Mouse (Mus musculus): ENCODE measurements around the gene B9d1. TPM values are rescaled to one million over a fixed set of nuclear protein-coding genes. Genes with fewer than 3 reads are reported as not detected.

The B9d1 gene
- polyA plus RNA-seq, 1 experiment, result 3.4 TPM

GRCm38 (mm10) chr11:61519484-61520107, 14.7 kb downstream of the B9d1 start:
- WGBS, result 84% methylated on average over 3 of the region's 3 CpGs
- Histone ChIP-seq H3K4me1 (ENCODE audit: control insufficient read depth, insufficient read depth, insufficient read length) (no peaks in the 10 kb centered on the region), H3K27ac (ENCODE audit: insufficient read depth, low read length) (no peak overlapping the region), H3K27me3 (ENCODE audit: control insufficient read depth, insufficient read depth, low read length) (no peaks in the 10 kb centered on the region), H3K36me3 (ENCODE audit: control insufficient read depth, insufficient read depth, low read length) (no peaks in the 10 kb centered on the region), H3K4me3 (ENCODE audit: extremely low read depth, insufficient read depth, insufficient read length) (no peak overlapping the region)
- TF ChIP-seq POLR2A (IDR thresholded peaks at IDR 0.05; ENCODE audit: low read depth, low read length), result no peak
- TF ChIP-seq CTCF (IDR thresholded peaks at IDR 0.05; ENCODE audit: extremely low read depth, insufficient read depth, insufficient read length, insufficient replicate concordance), result no peak
- DNase-seq (ENCODE audit: low read depth in 1 of 2, low spot score in 2 of 2), result no peak

GRCm38 (mm10) chr11:61526872-61527271, 21.9 kb downstream of the B9d1 start:
- no peak for DNase-seq (ENCODE audit: low read depth in 1 of 2, low spot score in 2 of 2)
- Histone ChIP-seq H3K4me3 (ENCODE audit: extremely low read depth, insufficient read depth, insufficient read length) (no peak overlapping the region), H3K4me1 (ENCODE audit: control insufficient read depth, insufficient read depth, insufficient read length) (no peaks in the 10 kb centered on the region), H3K27me3 (ENCODE audit: control insufficient read depth, insufficient read depth, low read length) (no peaks in the 10 kb centered on the region), H3K27ac (ENCODE audit: insufficient read depth, low read length) (no peak overlapping the region), H3K36me3 (ENCODE audit: control insufficient read depth, insufficient read depth, low read length) (no peaks in the 10 kb centered on the region)
- TF ChIP-seq POLR2A (IDR thresholded peaks at IDR 0.05; ENCODE audit: low read depth, low read length) (no peak), CTCF (IDR thresholded peaks at IDR 0.05; ENCODE audit: extremely low read depth, insufficient read depth, insufficient read length, insufficient replicate concordance) (no peak)
- WGBS, result 80% methylated on average over 1 of the region's 1 CpGs

- Histone ChIP-seq H3K4me1 (ENCODE audit: control insufficient read depth, insufficient read depth, insufficient read length) (no peaks in the 10 kb centered on the region), H3K36me3 (ENCODE audit: control insufficient read depth, insufficient read depth, low read length) (no peaks in the 10 kb centered on the region), H3K27me3 (ENCODE audit: control insufficient read depth, insufficient read depth, low read length) (no peaks in the 10 kb centered on the region), H3K4me3 (ENCODE audit: extremely low read depth, insufficient read depth, insufficient read length) (no peak overlapping the region), H3K27ac (ENCODE audit: insufficient read depth, low read length) (0 out of 2 replicates have a peak overlapping the region, but pooled peaks have one; percentile 20)
- DNase-seq (ENCODE audit: low read depth in 1 of 2, low spot score in 2 of 2), result peak in 1 of 2 experiments; percentile 6
- no peak for TF ChIP-seq CTCF (IDR thresholded peaks at IDR 0.05; ENCODE audit: extremely low read depth, insufficient read depth, insufficient read length, insufficient replicate concordance)
- TF ChIP-seq POLR2A (IDR thresholded peaks at IDR 0.05; ENCODE audit: low read depth, low read length), result no peak
- WGBS, result 38% methylated on average over 4 of the region's 4 CpGs
Measured at GRCm38 (mm10) chr11:61529268-61529713, 24.3 kb downstream of the B9d1 start.

- no peaks in the 10 kb centered on the region for H3K4me1 ChIP-seq (ENCODE audit: control insufficient read depth, insufficient read depth, insufficient read length)
- 91% methylated on average over 2 of the region's 2 CpGs for WGBS
Measured at GRCm38 (mm10) chr11:61532820-61533219, 27.9 kb downstream of the B9d1 start.

GRCm38 (mm10) chr11:61533571-61533970, 28.6 kb downstream of the B9d1 start:
- DNase-seq (ENCODE audit: low read depth in 1 of 2, low spot score in 2 of 2), result no peak
- no peaks in the 10 kb centered on the region for H3K27me3 ChIP-seq (ENCODE audit: control insufficient read depth, insufficient read depth, low read length)
- 82% methylated on average over 5 of the region's 5 CpGs for WGBS
- no peak for TF ChIP-seq CTCF (IDR thresholded peaks at IDR 0.05; ENCODE audit: extremely low read depth, insufficient read depth, insufficient read length, insufficient replicate concordance)
- no peak for TF ChIP-seq POLR2A (IDR thresholded peaks at IDR 0.05; ENCODE audit: low read depth, low read length)
- H3K4me1 ChIP-seq (ENCODE audit: control insufficient read depth, insufficient read depth, insufficient read length), result no peaks in the 10 kb centered on the region
- H3K36me3 ChIP-seq (ENCODE audit: control insufficient read depth, insufficient read depth, low read length), result no peaks in the 10 kb centered on the region
- H3K4me3 ChIP-seq (ENCODE audit: extremely low read depth, insufficient read depth, insufficient read length), result no peak overlapping the region
- peak overlapping the region; percentile 51 for H3K27ac ChIP-seq (ENCODE audit: insufficient read depth, low read length)

More at GRCm38 (mm10) chr11:61532820-61533219, 27.9 kb downstream of the B9d1 start:
- no peaks in the 10 kb centered on the region for H3K36me3 ChIP-seq (ENCODE audit: control insufficient read depth, insufficient read depth, low read length)
- H3K4me3 ChIP-seq (ENCODE audit: extremely low read depth, insufficient read depth, insufficient read length), result no peak overlapping the region
- TF ChIP-seq POLR2A (IDR thresholded peaks at IDR 0.05; ENCODE audit: low read depth, low read length) (no peak), CTCF (IDR thresholded peaks at IDR 0.05; ENCODE audit: extremely low read depth, insufficient read depth, insufficient read length, insufficient replicate concordance) (no peak)
- DNase-seq (ENCODE audit: low read depth in 1 of 2, low spot score in 2 of 2), result no peak
- no peak overlapping the region for H3K27ac ChIP-seq (ENCODE audit: insufficient read depth, low read length)
- no peaks in the 10 kb centered on the region for H3K27me3 ChIP-seq (ENCODE audit: control insufficient read depth, insufficient read depth, low read length)

GRCm38 (mm10) chr11:61535530-61535929, 30.6 kb downstream of the B9d1 start:
- H3K27ac ChIP-seq (ENCODE audit: insufficient read depth, low read length), result no peak overlapping the region
- H3K4me3 ChIP-seq (ENCODE audit: extremely low read depth, insufficient read depth, insufficient read length), result no peak overlapping the region
- H3K4me1 ChIP-seq (ENCODE audit: control insufficient read depth, insufficient read depth, insufficient read length), result no peaks in the 10 kb centered on the region
- no peak for DNase-seq (ENCODE audit: low read depth in 1 of 2, low spot score in 2 of 2)
- H3K27me3 ChIP-seq (ENCODE audit: control insufficient read depth, insufficient read depth, low read length), result no peaks in the 10 kb centered on the region
- no peaks in the 10 kb centered on the region for H3K36me3 ChIP-seq (ENCODE audit: control insufficient read depth, insufficient read depth, low read length)
- no peak for TF ChIP-seq POLR2A (IDR thresholded peaks at IDR 0.05; ENCODE audit: low read depth, low read length)
- TF ChIP-seq CTCF (IDR thresholded peaks at IDR 0.05; ENCODE audit: extremely low read depth, insufficient read depth, insufficient read length, insufficient replicate concordance), result no peak
- 34% methylated on average over 1 of the region's 1 CpGs for WGBS

GRCm38 (mm10) chr11:61536952-61537351, 32.0 kb downstream of the B9d1 start:
- TF ChIP-seq POLR2A (IDR thresholded peaks at IDR 0.05; ENCODE audit: low read depth, low read length) (no peak), CTCF (IDR thresholded peaks at IDR 0.05; ENCODE audit: extremely low read depth, insufficient read depth, insufficient read length, insufficient replicate concordance) (no peak)
- 72% methylated on average over 3 of the region's 3 CpGs for WGBS
- H3K27me3 ChIP-seq (ENCODE audit: control insufficient read depth, insufficient read depth, low read length), result no peaks in the 10 kb centered on the region
- H3K4me1 ChIP-seq (ENCODE audit: control insufficient read depth, insufficient read depth, insufficient read length), result no peaks in the 10 kb centered on the region
- H3K4me3 ChIP-seq (ENCODE audit: extremely low read depth, insufficient read depth, insufficient read length), result no peak overlapping the region
- DNase-seq (ENCODE audit: low read depth in 1 of 2, low spot score in 2 of 2), result no peak
- no peak overlapping the region for H3K27ac ChIP-seq (ENCODE audit: insufficient read depth, low read length)
- H3K36me3 ChIP-seq (ENCODE audit: control insufficient read depth, insufficient read depth, low read length), result no peaks in the 10 kb centered on the region

Data from spleen, adult 2 months (tissue).